Mouse (Mus musculus): ENCODE data around the gene Pde4d.

Gene Pde4d

GRCm38 (mm10) chr13:109686906-109687305, 1237.2 kb downstream of the Pde4d start:
- in situ Hi-C loops (cut with MboI), result no loop called here

- in situ Hi-C loops (cut with MboI), result no loop called here
These were observed 1238.4 kb downstream of the Pde4d start for GRCm38 (mm10) chr13:109688195-109688594.

GRCm38 (mm10) chr13:109689176-109689575, 1239.4 kb downstream of the Pde4d start:
- in situ Hi-C loops (cut with MboI), result no loop called here

GRCm38 (mm10) chr13:109690558-109690957, 1240.8 kb downstream of the Pde4d start:
- in situ Hi-C loops (cut with MboI), result no loop called here

GRCm38 (mm10) chr13:109692851-109693250, 1243.1 kb downstream of the Pde4d start:
- in situ Hi-C loops (cut with MboI), result no loop called here

- in situ Hi-C loops (cut with MboI), result no loop called here
These were observed 1244.0 kb downstream of the Pde4d start for GRCm38 (mm10) chr13:109693769-109694168.

GRCm38 (mm10) chr13:109694293-109694692, 1244.5 kb downstream of the Pde4d start:
- in situ Hi-C loops (cut with MboI), result no loop called here

GRCm38 (mm10) chr13:109695098-109695497, 1245.3 kb downstream of the Pde4d start:
- in situ Hi-C loops (cut with MboI), result no loop called here

- in situ Hi-C loops (cut with MboI), result no loop called here
These were observed 1256.4 kb downstream of the Pde4d start for GRCm38 (mm10) chr13:109706141-109706540.

- in situ Hi-C loops (cut with MboI), result no loop called here
These were observed 1256.8 kb downstream of the Pde4d start for GRCm38 (mm10) chr13:109706579-109706978.

GRCm38 (mm10) chr13:109707154-109707553, 1257.4 kb downstream of the Pde4d start:
- in situ Hi-C loops (cut with MboI), result no loop called here

- in situ Hi-C loops (cut with MboI), result no loop called here
These were observed 1258.6 kb downstream of the Pde4d start for GRCm38 (mm10) chr13:109708326-109708725.

GRCm38 (mm10) chr13:109714581-109714980, 1264.8 kb downstream of the Pde4d start:
- in situ Hi-C loops (cut with MboI), result no loop called here

- in situ Hi-C loops (cut with MboI), result no loop called here
These were observed 1265.6 kb downstream of the Pde4d start for GRCm38 (mm10) chr13:109715321-109715720.

GRCm38 (mm10) chr13:109720127-109720713, 1270.5 kb downstream of the Pde4d start:
- in situ Hi-C loops (cut with MboI), result no loop called here

- in situ Hi-C loops (cut with MboI), result no loop called here
These were observed 1272.7 kb downstream of the Pde4d start for GRCm38 (mm10) chr13:109722237-109723119.

- in situ Hi-C loops (cut with MboI), result loop anchor here (25.0 kb wide), 1 partner anchor 490 kb away; no protein-coding TSS in a partner anchor
These were observed 1277.6 kb downstream of the Pde4d start for GRCm38 (mm10) chr13:109727346-109727745.

GRCm38 (mm10) chr13:109729612-109730011, 1279.9 kb downstream of the Pde4d start:
- in situ Hi-C loops (cut with MboI), result loop anchor here (25.0 kb wide), 1 partner anchor 492 kb away; no protein-coding TSS in a partner anchor

- in situ Hi-C loops (cut with MboI), result loop anchor here (25.0 kb wide), 1 partner anchor 496 kb away; no protein-coding TSS in a partner anchor
These were observed 1283.1 kb downstream of the Pde4d start for GRCm38 (mm10) chr13:109732655-109733376.

GRCm38 (mm10) chr13:109736290-109737078, 1286.7 kb downstream of the Pde4d start:
- in situ Hi-C loops (cut with MboI), result loop anchor here (25.0 kb wide), 1 partner anchor 499 kb away; no protein-coding TSS in a partner anchor

GRCm38 (mm10) chr13:109746492-109746891, 1296.7 kb downstream of the Pde4d start:
- in situ Hi-C loops (cut with MboI), result loop anchor here (25.0 kb wide), 1 partner anchor 509 kb away; no protein-coding TSS in a partner anchor
